ENCODE assay signal across 11 mouse cellular contexts in the genomic region with DNA sequence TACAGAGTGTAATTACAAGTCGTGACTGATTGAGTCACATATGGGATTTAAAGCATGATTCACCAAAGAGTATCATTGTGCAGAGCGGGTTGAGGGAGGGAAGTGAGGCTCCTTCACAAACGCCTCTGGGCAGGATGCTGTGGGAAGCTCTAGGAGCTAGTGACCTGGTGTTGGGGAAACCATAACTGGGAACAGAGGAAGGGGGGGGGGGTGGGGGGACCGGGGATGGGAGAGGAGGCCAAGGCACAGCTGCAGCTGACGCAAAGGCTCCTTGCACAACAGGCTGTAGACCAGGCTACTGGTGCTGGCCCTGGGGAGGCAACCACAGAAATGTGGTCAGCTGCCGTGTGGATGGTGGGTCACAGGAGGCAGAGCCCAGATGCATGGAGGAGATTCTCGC.
A peak's percentile ranks its signal among the peaks of the same experiment; 100 is the strongest.
DNase-seq lines count a peak whose midpoint lies in the region; ATAC-seq lines count a peak whose summit lies in the region.
"Had no signal": no experiment of that assay in that cellular context is flagged by ENCODE, and none has a peak within 500 bp of the region (broad histone marks: within the 10 kb centered on the region; RNA-seq: fewer than 3 reads in every experiment).

No protein-coding gene starts in this region.

- DNase-seq in embryonic facial prominence, embryonic 10.5 days (ENCODE audit: low spot score): no peak
- DNase-seq in kidney, postnatal 25 days: peak; percentile 42 to 71
- DNase-seq in 3T3-L1 (ENCODE audit: low read depth, low spot score): peak; percentile 91
- DNase-seq in thymus, postnatal 25 days: no peak
- DNase-seq: liver, embryonic 13.5 days had no signal

- no peak overlapping the region for H3K4me2 ChIP-seq in embryonic facial prominence, embryonic 13.5 days
- no peak overlapping the region for H3K4me2 ChIP-seq in kidney, embryonic 15.5 days
- H3K4me2 ChIP-seq in embryonic facial prominence, embryonic 15.5 days (replicated peaks): no peak overlapping the region
- H3K4me2 ChIP-seq: heart, embryonic 13.5 days; liver, embryonic 13.5 days had no signal

- H3K27ac ChIP-seq in embryonic facial prominence, embryonic 13.5 days: no peak overlapping the region
- no peak overlapping the region; the same call in 1 of the 2 replicates for H3K27ac ChIP-seq in embryonic facial prominence, embryonic 10.5 days (replicated peaks)
- H3K27ac ChIP-seq in kidney, embryonic 15.5 days: no peak overlapping the region
- H3K27ac ChIP-seq in embryonic facial prominence, embryonic 15.5 days (replicated peaks): no peak overlapping the region
- H3K27ac ChIP-seq: heart, embryonic 13.5 days; liver, embryonic 13.5 days had no signal

- 0 out of 2 replicates have a peak, but pooled peaks have one; percentile 52 for ATAC-seq in embryonic facial prominence, embryonic 13.5 days (ENCODE audit: insufficient number of reproducible peaks, insufficient read depth, low FRiP score, low TSS enrichment, low read depth)
- ATAC-seq in kidney, embryonic 15.5 days (replicated peaks; ENCODE audit: low FRiP score): no peak
- peak; percentile 57; the same call in 1 of the 2 replicates for ATAC-seq in embryonic facial prominence, embryonic 15.5 days (ENCODE audit: insufficient number of reproducible peaks, low FRiP score, low TSS enrichment, low read depth)
- no peak for ATAC-seq in inflammation-experienced regulatory T-cells, adult 6 months
- ATAC-seq: CD4-positive, CD25-positive, alpha-beta regulatory T cell, adult 4 months had no signal

- H3K4me1 ChIP-seq in embryonic facial prominence, embryonic 13.5 days: 0 out of 2 replicates have a peak, but pooled peaks cover 8% of the 10 kb centered on the region
- peaks cover 17% of the 10 kb centered on the region for H3K4me1 ChIP-seq in embryonic facial prominence, embryonic 10.5 days
- H3K4me1 ChIP-seq in kidney, embryonic 15.5 days: peaks cover 33% of the 10 kb centered on the region
- H3K4me1 ChIP-seq in embryonic facial prominence, embryonic 15.5 days: 0 out of 2 replicates have a peak, but pooled peaks cover 4% of the 10 kb centered on the region
- H3K4me1 ChIP-seq: liver, embryonic 13.5 days had no signal

- no peaks in the 10 kb centered on the region for H3K9me3 ChIP-seq in embryonic facial prominence, embryonic 13.5 days
- no peaks in the 10 kb centered on the region for H3K9me3 ChIP-seq in embryonic facial prominence, embryonic 10.5 days
- H3K9me3 ChIP-seq in kidney, embryonic 15.5 days (replicated peaks): no peaks in the 10 kb centered on the region
- H3K9me3 ChIP-seq in embryonic facial prominence, embryonic 15.5 days (replicated peaks): no peaks in the 10 kb centered on the region; the same call in 1 of the 2 replicates
- H3K9me3 ChIP-seq: heart, embryonic 13.5 days; liver, embryonic 13.5 days had no signal

- H3K4me3 ChIP-seq in embryonic facial prominence, embryonic 13.5 days: no peak overlapping the region
- H3K4me3 ChIP-seq in embryonic facial prominence, embryonic 10.5 days: no peak overlapping the region
- no peak overlapping the region for H3K4me3 ChIP-seq in kidney, embryonic 15.5 days (replicated peaks)
- no peak overlapping the region for H3K4me3 ChIP-seq in embryonic facial prominence, embryonic 15.5 days (replicated peaks)
- H3K4me3 ChIP-seq: heart, embryonic 13.5 days; liver, embryonic 13.5 days had no signal

- 37% methylated on average over 6 of the region's 7 CpGs for WGBS in embryonic facial prominence, embryonic 13.5 days
- 44% methylated on average over 7 of the region's 7 CpGs for WGBS in embryonic facial prominence, embryonic 10.5 days
- 52% methylated on average over 7 of the region's 7 CpGs for WGBS in kidney, embryonic 15.5 days
- 27% methylated on average over 6 of the region's 7 CpGs for WGBS in embryonic facial prominence, embryonic 15.5 days

- H3K9ac ChIP-seq in embryonic facial prominence, embryonic 13.5 days: no peak overlapping the region
- no peak overlapping the region for H3K9ac ChIP-seq in kidney, embryonic 15.5 days
- H3K9ac ChIP-seq in embryonic facial prominence, embryonic 15.5 days: no peak overlapping the region
- H3K9ac ChIP-seq: heart, embryonic 13.5 days; liver, embryonic 13.5 days had no signal

- H3K27me3 ChIP-seq in embryonic facial prominence, embryonic 13.5 days: no peaks in the 10 kb centered on the region
- H3K27me3 ChIP-seq in embryonic facial prominence, embryonic 10.5 days (replicated peaks; ENCODE audit: low read depth, poor library complexity, severe bottlenecking): no peaks in the 10 kb centered on the region
- no peaks in the 10 kb centered on the region for H3K27me3 ChIP-seq in kidney, embryonic 15.5 days
- H3K27me3 ChIP-seq in embryonic facial prominence, embryonic 15.5 days: no peaks in the 10 kb centered on the region
- H3K27me3 ChIP-seq: heart, embryonic 13.5 days; liver, embryonic 13.5 days had no signal

- H3K36me3 ChIP-seq in embryonic facial prominence, embryonic 13.5 days: no peaks in the 10 kb centered on the region
- no peaks in the 10 kb centered on the region for H3K36me3 ChIP-seq in embryonic facial prominence, embryonic 10.5 days (replicated peaks)
- no peaks in the 10 kb centered on the region for H3K36me3 ChIP-seq in kidney, embryonic 15.5 days
- no peaks in the 10 kb centered on the region for H3K36me3 ChIP-seq in embryonic facial prominence, embryonic 15.5 days
- H3K36me3 ChIP-seq: heart, embryonic 13.5 days; liver, embryonic 13.5 days had no signal

Comparison
In these comparisons a context has a peak if more than half of its experiments do, and no peak if none do; other contexts are left out.
1. ATAC-seq: peak in embryonic facial prominence, embryonic 13.5 days (single experiment) and embryonic facial prominence, embryonic 15.5 days (single experiment); none in kidney, embryonic 15.5 days (single experiment) and inflammation-experienced regulatory T-cells, adult 6 months (single experiment).
2. DNase-seq: peak in kidney, postnatal 25 days (2 of 2) and 3T3-L1 (single experiment); none in embryonic facial prominence, embryonic 10.5 days (single experiment) and thymus, postnatal 25 days (single experiment).